Mouse (Mus musculus) splenic B cell, adult 2 months (primary cell): ENCODE data around the gene Emcn.

Experiments used
- DNase-seq: peaks from one replicate; pipeline ENCODE4 v3.0.0-alpha.2; 2011; ENCODE audit warnings: low read depth, low spot score
- H3K27me3 ChIP-seq: 2 replicates; pipeline ENCODE4 v1.6.1; 2012; ENCODE audit warnings: mild to moderate bottlenecking, low read length, moderate library complexity, mixed read lengths; ENCODE audit not compliant: control insufficient read depth, poor library complexity, insufficient read depth, severe bottlenecking
- H3K36me3 ChIP-seq: 2 replicates; pipeline ENCODE4 v1.6.1; 2012; ENCODE audit warnings: mild to moderate bottlenecking, low read length, moderate library complexity, mixed read lengths; ENCODE audit not compliant: control insufficient read depth, poor library complexity, insufficient read depth, severe bottlenecking

The Emcn gene

GRCm38 (mm10) chr3:137472145-137472544 is 131.3 kb downstream of the Emcn start:
- no peaks in the 10 kb centered on the region for H3K27me3 ChIP-seq
- no peaks in the 10 kb centered on the region for H3K36me3 ChIP-seq
- DNase-seq: no peak

GRCm38 (mm10) chr3:137479761-137480339 is 139.0 kb downstream of the Emcn start:
- Histone ChIP-seq H3K27me3 (no peaks in the 10 kb centered on the region), H3K36me3 (no peaks in the 10 kb centered on the region)
- no peak for DNase-seq

DNA sequence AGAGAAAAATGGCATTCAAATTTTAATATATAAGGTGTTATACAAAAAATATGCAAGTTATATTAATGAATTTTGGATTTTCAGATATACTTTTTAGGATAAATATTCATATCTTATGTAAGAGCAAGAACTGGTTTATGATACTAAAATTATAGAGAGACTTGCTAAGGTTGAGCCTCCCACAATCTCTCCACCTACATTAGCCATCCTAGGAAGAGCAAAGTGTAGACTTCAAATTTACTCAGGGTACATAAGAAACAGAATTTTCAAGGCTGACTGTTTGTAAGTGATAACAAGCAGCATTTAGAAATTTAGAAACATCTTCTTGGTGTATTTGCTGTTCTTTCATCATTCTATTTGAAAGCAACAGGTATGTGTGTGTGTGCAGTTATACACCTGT is 140.3 kb downstream of the Emcn start:
- no peak for DNase-seq
- no peaks in the 10 kb centered on the region for H3K36me3 ChIP-seq
- no peaks in the 10 kb centered on the region for H3K27me3 ChIP-seq
